ENCODE assay signal across 10 mouse cellular contexts in the genomic region with DNA sequence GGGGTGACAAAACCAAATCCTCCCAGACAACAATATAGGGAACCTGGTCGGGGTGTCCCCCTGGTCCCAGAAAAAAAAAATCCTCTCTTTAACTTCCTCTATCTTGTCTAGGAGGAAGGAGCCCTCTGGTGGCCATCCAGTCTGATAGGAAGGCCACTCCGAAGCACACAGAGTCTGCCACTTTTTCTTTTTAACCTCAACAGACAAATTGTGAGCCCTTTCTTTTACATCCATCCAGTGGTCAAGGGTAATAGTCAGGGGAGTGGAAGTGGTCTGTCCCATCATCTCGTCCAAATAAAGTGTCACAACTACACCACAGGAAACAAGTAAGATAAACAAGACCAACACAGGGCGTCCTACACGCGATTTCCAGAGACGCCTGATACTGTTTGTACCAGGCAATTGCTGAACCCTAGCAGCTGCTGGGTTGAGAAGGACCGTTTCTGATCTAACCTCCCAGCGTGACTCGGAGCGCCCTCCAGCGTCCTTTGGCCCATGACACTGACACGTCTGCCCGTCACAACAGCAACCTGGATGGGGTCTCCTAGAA. TPM values are rescaled to one million over a fixed set of nuclear protein-coding genes. Genes with fewer than 3 reads are reported as not detected.
DNase-seq lines count a peak whose midpoint lies in the region; ATAC-seq and TF ChIP-seq lines count a peak whose summit lies in the region.
"Had no signal": no experiment of that assay in that cellular context is flagged by ENCODE, and none has a peak within 500 bp of the region (broad histone marks: within the 10 kb centered on the region; RNA-seq: fewer than 3 reads in every experiment).

No protein-coding gene starts in this region.

- H3K4me2 ChIP-seq in liver, postnatal 0 days (ENCODE audit: low read depth, low read length) = no peak overlapping the region
- H3K4me2 ChIP-seq in intestine, postnatal 0 days (replicated peaks; ENCODE audit: low read depth) = no peak overlapping the region
- H3K4me2 ChIP-seq: lung, embryonic 15.5 days had no signal

- TF ChIP-seq EP300 in liver, postnatal 0 days (IDR thresholded peaks at IDR 0.05; ENCODE audit: low read depth) = no peak

- no peaks in the 10 kb centered on the region for H3K36me3 ChIP-seq in liver, postnatal 0 days (replicated peaks; ENCODE audit: insufficient read depth, low read length)
- no peaks in the 10 kb centered on the region for H3K36me3 ChIP-seq in intestine, postnatal 0 days (ENCODE audit: control insufficient read depth, insufficient read depth)
- H3K36me3 ChIP-seq: lung, embryonic 15.5 days had no signal

- TF ChIP-seq CTCF in cerebellum, adult 2 months (IDR thresholded peaks at IDR 0.05; ENCODE audit: borderline replicate concordance, insufficient read depth, low read depth, low read length) = no peak
- TF ChIP-seq CTCF in liver, postnatal 0 days (IDR thresholded peaks at IDR 0.05; ENCODE audit: low read depth) = peak; percentile 40
- TF ChIP-seq CTCF in intestine, postnatal 0 days (IDR thresholded peaks at IDR 0.05; ENCODE audit: low read depth) = peak; percentile 59

- peak; percentile 1 for DNase-seq in cerebellum, adult 9-11 months
- no peak for DNase-seq in cerebellum, adult 2 months
- no peak for DNase-seq in liver, postnatal 0 days
- DNase-seq in liver = no peak
- DNase-seq in thymus, postnatal 10 days (ENCODE audit: low spot score in 2 of 2) = no peak
- DNase-seq in gastrocnemius, postnatal 4 days (ENCODE audit: low spot score in 2 of 2) = no peak

- WGBS in cerebellum, adult 2 months = 82% methylated on average over 14 of the region's 14 CpGs
- 67% methylated on average over 14 of the region's 14 CpGs for WGBS in liver, postnatal 0 days (ENCODE audit: insufficient replicate concordance)
- 72% methylated on average over 14 of the region's 14 CpGs for WGBS in intestine, postnatal 0 days

- no peak overlapping the region for H3K27ac ChIP-seq in cerebellum, adult 2 months (ENCODE audit: insufficient read depth, low read length)
- no peak overlapping the region for H3K27ac ChIP-seq in liver, postnatal 0 days (ENCODE audit: low read depth)
- no peak overlapping the region for H3K27ac ChIP-seq in intestine, postnatal 0 days (ENCODE audit: low read depth, low read length)

- no peaks in the 10 kb centered on the region for H3K27me3 ChIP-seq in cerebellum, adult 2 months (ENCODE audit: control insufficient read depth, insufficient read depth, low read length)
- H3K27me3 ChIP-seq in liver, postnatal 0 days (ENCODE audit: insufficient read depth, low read length) = no peaks in the 10 kb centered on the region
- no peaks in the 10 kb centered on the region for H3K27me3 ChIP-seq in intestine, postnatal 0 days (replicated peaks; ENCODE audit: control insufficient read depth, insufficient read depth, low read length)
- H3K27me3 ChIP-seq: lung, embryonic 15.5 days had no signal

- H3K4me1 ChIP-seq in cerebellum, adult 2 months (ENCODE audit: control insufficient read depth, insufficient read depth, low read length) = no peaks in the 10 kb centered on the region
- no peaks in the 10 kb centered on the region for H3K4me1 ChIP-seq in liver, postnatal 0 days (ENCODE audit: insufficient read depth)
- peaks cover 6% of the 10 kb centered on the region; the same call in 1 of the 2 replicates for H3K4me1 ChIP-seq in intestine, postnatal 0 days (replicated peaks; ENCODE audit: control insufficient read depth, insufficient read depth, low read length)

- no peaks in the 10 kb centered on the region for H3K9me3 ChIP-seq in liver, postnatal 0 days (ENCODE audit: low read length)
- H3K9me3 ChIP-seq in intestine, postnatal 0 days (ENCODE audit: control insufficient read depth) = no peaks in the 10 kb centered on the region
- H3K9me3 ChIP-seq: lung, embryonic 15.5 days had no signal

- ATAC-seq in liver, postnatal 0 days = no peak
- no peak for ATAC-seq in intestine, postnatal 0 days
- ATAC-seq in monocyte, adult 5-6 weeks (replicated peaks; ENCODE audit: insufficient number of reproducible peaks, low FRiP score, low TSS enrichment, poor library complexity, severe bottlenecking) = peak; percentile 84

- H3K9ac ChIP-seq in liver, postnatal 0 days (replicated peaks) = no peak overlapping the region
- no peak overlapping the region for H3K9ac ChIP-seq in intestine, postnatal 0 days (ENCODE audit: low read depth, low read length)
- H3K9ac ChIP-seq: lung, embryonic 15.5 days had no signal

- H3K4me3 ChIP-seq in cerebellum, adult 2 months (replicated peaks; ENCODE audit: insufficient read depth, low read depth, low read length) = no peak overlapping the region
- H3K4me3 ChIP-seq in liver, postnatal 0 days (ENCODE audit: low read depth, low read length) = no peak overlapping the region
- H3K4me3 ChIP-seq in intestine, postnatal 0 days (ENCODE audit: low read depth, low read length) = no peak overlapping the region
- H3K4me3 ChIP-seq: lung, embryonic 15.5 days had no signal

- TF ChIP-seq POLR2A in cerebellum, adult 2 months (IDR thresholded peaks at IDR 0.05; ENCODE audit: borderline replicate concordance, insufficient read depth, low read length) = no peak

RNA-seq across cellular contexts. Expression of a gene that starts 1.4 kb away (rescaled TPM):
- polyA plus RNA-seq in cerebellum, adult 2 months (2012; rRNA removed) = 1.1 and 1.5 TPM in 2 replicates
- polyA plus RNA-seq in liver, postnatal 0 days (2015; fragmentation: Nextera tagmentation; extraction: Ambion mirVana) = 0.56 and 0.64 TPM in 2 replicates
- polyA plus RNA-seq in intestine, postnatal 0 days (2015; fragmentation: Nextera tagmentation; extraction: Ambion mirVana) = 1.1 and 1.6 TPM in 2 replicates
- total RNA-seq in monocyte, adult 5-6 weeks (2017) = 0.76 to 1.8 TPM in 2 of 3 replicates, not detected in the other
- 1 to 10 TPM; 3.0 to 5.1 TPM for total RNA-seq in gastrocnemius, postnatal 4 days (2021)
- polyA plus RNA-seq: heart, embryonic 14.5 days had no signal

RNA-seq across cellular contexts. Expression of a gene that starts 10.6 kb away (rescaled TPM):
- 0.48 TPM in 1 of 2 replicates, not detected in the other for polyA plus RNA-seq in cerebellum, adult 2 months (2012; rRNA removed)
- polyA plus RNA-seq in liver, postnatal 0 days (2015; fragmentation: Nextera tagmentation; extraction: Ambion mirVana) = 1.5 and 1.9 TPM in 2 replicates
- polyA plus RNA-seq in intestine, postnatal 0 days (2015; fragmentation: Nextera tagmentation; extraction: Ambion mirVana) = 6.0 and 8.7 TPM in 2 replicates
- not detected in 3 replicates for total RNA-seq in monocyte, adult 5-6 weeks (2017)
- total RNA-seq in gastrocnemius, postnatal 4 days (2021) = 1 to 10 TPM; 1.7 to 2.7 TPM

RNA-seq across cellular contexts. Expression of a gene that starts 17.6 kb away (rescaled TPM):
- polyA plus RNA-seq in cerebellum, adult 2 months (2012; rRNA removed) = 133 and 151 TPM in 2 replicates
- polyA plus RNA-seq in liver, postnatal 0 days (2015; fragmentation: Nextera tagmentation; extraction: Ambion mirVana) = 1.8 TPM in 2 replicates
- polyA plus RNA-seq in intestine, postnatal 0 days (2015; fragmentation: Nextera tagmentation; extraction: Ambion mirVana) = 11.5 and 15.6 TPM in 2 replicates
- 3.5 to 14.6 TPM (median 9.2 TPM) in 3 replicates for total RNA-seq in monocyte, adult 5-6 weeks (2017)
- 10 to 100 TPM; 68.2 to 79.3 TPM for total RNA-seq in gastrocnemius, postnatal 4 days (2021)

RNA-seq across cellular contexts. Expression of a gene that starts 27.4 kb away (rescaled TPM):
- polyA plus RNA-seq in cerebellum, adult 2 months (2012; rRNA removed) = 43.2 and 44.5 TPM in 2 replicates
- polyA plus RNA-seq in liver, postnatal 0 days (2015; fragmentation: Nextera tagmentation; extraction: Ambion mirVana) = 24.9 and 26.5 TPM in 2 replicates
- polyA plus RNA-seq in intestine, postnatal 0 days (2015; fragmentation: Nextera tagmentation; extraction: Ambion mirVana) = 24.5 and 25.1 TPM in 2 replicates
- 6.6 to 12.3 TPM (median 7.7 TPM) in 3 replicates for total RNA-seq in monocyte, adult 5-6 weeks (2017)
- 10 to 100 TPM; 35.6 to 39.2 TPM for total RNA-seq in gastrocnemius, postnatal 4 days (2021)

RNA-seq across cellular contexts. Expression of a gene that starts 29.1 kb away (rescaled TPM):
- 4.0 TPM in 2 replicates for polyA plus RNA-seq in cerebellum, adult 2 months (2012; rRNA removed)
- not detected in 2 replicates for polyA plus RNA-seq in liver, postnatal 0 days (2015; fragmentation: Nextera tagmentation; extraction: Ambion mirVana)
- not detected in 2 replicates for polyA plus RNA-seq in intestine, postnatal 0 days (2015; fragmentation: Nextera tagmentation; extraction: Ambion mirVana)
- total RNA-seq in monocyte, adult 5-6 weeks (2017) = not detected in 3 replicates
- total RNA-seq in gastrocnemius, postnatal 4 days (2021) = under 1 TPM in 1 of 2 experiments, not detected in 1; 0.44 TPM
- polyA plus RNA-seq: heart, embryonic 14.5 days had no signal
